ENCODE assay signal across 15 mouse cellular contexts in the genomic region with DNA sequence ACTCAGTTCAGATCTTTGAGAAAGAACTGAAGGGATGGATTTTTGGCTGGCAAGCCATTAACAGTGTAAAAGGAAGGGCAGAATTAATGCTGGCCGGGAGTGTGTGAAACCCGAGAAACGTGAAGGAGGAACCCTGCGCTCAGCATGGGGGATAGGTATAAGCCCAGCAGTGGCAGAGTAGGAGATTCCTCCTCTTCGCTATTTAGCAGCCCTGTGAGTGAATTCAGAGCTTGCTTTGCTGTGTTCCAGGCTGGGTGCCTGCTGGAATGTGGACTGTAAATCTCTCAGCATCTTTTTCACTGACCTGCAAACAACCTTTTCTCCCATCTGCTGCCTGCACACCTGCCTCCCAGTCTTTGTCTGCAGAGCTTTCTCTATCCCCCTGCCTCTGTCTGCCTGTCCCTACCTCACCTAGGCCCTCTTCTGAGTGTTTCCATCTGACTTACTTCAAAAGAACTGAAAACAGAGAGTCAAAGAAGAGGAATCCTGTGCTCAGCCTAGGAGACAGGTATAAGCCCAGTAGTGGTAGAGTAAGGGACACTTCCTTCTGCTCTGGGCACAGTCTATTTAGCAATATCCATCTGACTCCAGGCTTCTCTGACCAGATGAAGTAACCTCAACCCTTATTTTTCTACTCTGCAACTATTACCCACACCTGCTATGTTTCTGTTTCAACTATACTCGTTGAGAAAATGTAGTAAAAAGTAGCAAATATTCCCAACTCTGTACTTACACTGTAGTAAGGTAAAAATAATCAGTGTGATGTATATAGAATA.
A peak's percentile ranks its signal among the peaks of the same experiment; 100 is the strongest.
DNase-seq lines count a peak whose midpoint lies in the region; ATAC-seq and TF ChIP-seq lines count a peak whose summit lies in the region.
"Had no signal": no experiment of that assay in that cellular context is flagged by ENCODE, and none has a peak within 500 bp of the region (broad histone marks: within the 10 kb centered on the region; RNA-seq: fewer than 3 reads in every experiment).

No protein-coding gene starts in this region.

- no peaks in the 10 kb centered on the region for H3K36me3 ChIP-seq in kidney, adult 2 months (ENCODE audit: control insufficient read depth, insufficient read depth, low read length)
- no peaks in the 10 kb centered on the region for H3K36me3 ChIP-seq in neural tube, embryonic 15.5 days
- H3K36me3 ChIP-seq in forebrain, embryonic 15.5 days: no peaks in the 10 kb centered on the region
- no peaks in the 10 kb centered on the region for H3K36me3 ChIP-seq in heart, embryonic 12.5 days
- H3K36me3 ChIP-seq: forebrain, embryonic 12.5 days; limb, embryonic 15.5 days; lung, embryonic 15.5 days; midbrain, embryonic 10.5 days had no signal

- TF ChIP-seq POLR2A in cerebellum, adult 2 months (IDR thresholded peaks at IDR 0.05; ENCODE audit: borderline replicate concordance, insufficient read depth, low read length): no peak
- TF ChIP-seq POLR2A in kidney, adult 2 months (IDR thresholded peaks at IDR 0.05; ENCODE audit: low read depth, low read length): no peak

- DNase-seq in cerebellum, adult 2 months: peak; percentile 46 to 47
- DNase-seq in cerebellum, adult 8-10 months: no peak
- peak; percentile 35 to 57 for DNase-seq in kidney, postnatal 4 days
- no peak for DNase-seq in kidney, adult 2 months
- DNase-seq in forelimb bud, embryonic 11.5 days (ENCODE audit: low read depth, low spot score): peak; percentile 39
- DNase-seq: gastrocnemius, postnatal 36 days; kidney, adult 8-10 months had no signal

- H3K4me3 ChIP-seq in cerebellum, adult 2 months (replicated peaks; ENCODE audit: insufficient read depth, low read depth, low read length): no peak overlapping the region
- H3K4me3 ChIP-seq in kidney, adult 2 months (ENCODE audit: insufficient read depth, low read depth, low read length): no peak overlapping the region
- H3K4me3 ChIP-seq in neural tube, embryonic 15.5 days (replicated peaks): no peak overlapping the region
- H3K4me3 ChIP-seq in forebrain, embryonic 15.5 days: no peak overlapping the region
- no peak overlapping the region for H3K4me3 ChIP-seq in heart, embryonic 12.5 days
- H3K4me3 ChIP-seq: forebrain, embryonic 12.5 days; limb, embryonic 15.5 days; lung, embryonic 15.5 days; midbrain, embryonic 10.5 days had no signal

- 37% methylated on average over 6 of the region's 6 CpGs for WGBS in cerebellum, adult 2 months
- WGBS in kidney, adult 2 months: 45% methylated on average over 6 of the region's 6 CpGs
- 27% methylated on average over 6 of the region's 6 CpGs for WGBS in neural tube, embryonic 15.5 days
- WGBS in forebrain, embryonic 15.5 days: 30% methylated on average over 6 of the region's 6 CpGs
- WGBS in heart, embryonic 12.5 days: 34% methylated on average over 6 of the region's 6 CpGs

- no peak overlapping the region for H3K9ac ChIP-seq in neural tube, embryonic 15.5 days (replicated peaks)
- no peak overlapping the region for H3K9ac ChIP-seq in forebrain, embryonic 15.5 days (replicated peaks)
- no peak overlapping the region for H3K9ac ChIP-seq in heart, embryonic 12.5 days
- H3K9ac ChIP-seq: forebrain, embryonic 12.5 days; hindbrain, embryonic 14.5 days; limb, embryonic 15.5 days; lung, embryonic 15.5 days had no signal

- no peaks in the 10 kb centered on the region for H3K27me3 ChIP-seq in cerebellum, adult 2 months (ENCODE audit: control insufficient read depth, insufficient read depth, low read length)
- no peaks in the 10 kb centered on the region for H3K27me3 ChIP-seq in kidney, adult 2 months (replicated peaks; ENCODE audit: control insufficient read depth, insufficient read depth, low read length)
- no peaks in the 10 kb centered on the region for H3K27me3 ChIP-seq in neural tube, embryonic 15.5 days (replicated peaks)
- no peaks in the 10 kb centered on the region for H3K27me3 ChIP-seq in forebrain, embryonic 15.5 days
- no peaks in the 10 kb centered on the region for H3K27me3 ChIP-seq in heart, embryonic 12.5 days (replicated peaks)
- H3K27me3 ChIP-seq: forebrain, embryonic 12.5 days; limb, embryonic 15.5 days; lung, embryonic 15.5 days had no signal

- peak; percentile 31; the same call in 1 of the 2 replicates for ATAC-seq in neural tube, embryonic 15.5 days (ENCODE audit: low FRiP score)
- no peak for ATAC-seq in forebrain, embryonic 15.5 days (replicated peaks)
- no peak for ATAC-seq in heart, embryonic 12.5 days (ENCODE audit: insufficient number of reproducible peaks, low FRiP score)

- H3K9me3 ChIP-seq in neural tube, embryonic 15.5 days (replicated peaks): no peaks in the 10 kb centered on the region
- H3K9me3 ChIP-seq in forebrain, embryonic 15.5 days: no peaks in the 10 kb centered on the region
- H3K9me3 ChIP-seq in heart, embryonic 12.5 days (replicated peaks): no peaks in the 10 kb centered on the region
- H3K9me3 ChIP-seq: forebrain, embryonic 12.5 days; limb, embryonic 15.5 days; lung, embryonic 15.5 days; midbrain, embryonic 10.5 days had no signal

- no peak for TF ChIP-seq CTCF in cerebellum, adult 2 months (IDR thresholded peaks at IDR 0.05; ENCODE audit: borderline replicate concordance, insufficient read depth, low read depth, low read length)
- no peak for TF ChIP-seq CTCF in kidney, adult 2 months (conservative IDR thresholded peaks at IDR 0.05; ENCODE audit: insufficient read depth, insufficient read length, low read depth, low read length)

- H3K27ac ChIP-seq in cerebellum, adult 2 months (ENCODE audit: insufficient read depth, low read length): no peak overlapping the region
- no peak overlapping the region for H3K27ac ChIP-seq in kidney, adult 2 months (ENCODE audit: insufficient read depth, low read depth, low read length)
- H3K27ac ChIP-seq in neural tube, embryonic 15.5 days (replicated peaks): no peak overlapping the region
- no peak overlapping the region for H3K27ac ChIP-seq in forebrain, embryonic 15.5 days (replicated peaks)
- H3K27ac ChIP-seq in heart, embryonic 12.5 days (ENCODE audit: poor library complexity, severe bottlenecking): no peak overlapping the region
- H3K27ac ChIP-seq: forebrain, embryonic 12.5 days; hindbrain, embryonic 14.5 days; limb, embryonic 15.5 days; lung, embryonic 15.5 days; midbrain, embryonic 10.5 days had no signal

- no peak overlapping the region for H3K4me2 ChIP-seq in neural tube, embryonic 15.5 days
- no peak overlapping the region for H3K4me2 ChIP-seq in forebrain, embryonic 15.5 days (replicated peaks)
- no peak overlapping the region for H3K4me2 ChIP-seq in heart, embryonic 12.5 days
- H3K4me2 ChIP-seq: forebrain, embryonic 12.5 days; hindbrain, embryonic 14.5 days; limb, embryonic 15.5 days; lung, embryonic 15.5 days had no signal

- peaks cover 2% of the 10 kb centered on the region; the same call in 1 of the 2 replicates for H3K4me1 ChIP-seq in cerebellum, adult 2 months (ENCODE audit: control insufficient read depth, insufficient read depth, low read length)
- H3K4me1 ChIP-seq in kidney, adult 2 months (ENCODE audit: control insufficient read depth, insufficient read depth, low read length): no peaks in the 10 kb centered on the region
- H3K4me1 ChIP-seq in neural tube, embryonic 15.5 days: peaks cover 12% of the 10 kb centered on the region; the same call in 1 of the 2 replicates
- H3K4me1 ChIP-seq in forebrain, embryonic 15.5 days: peaks cover 13% of the 10 kb centered on the region; the same call in 1 of the 2 replicates
- peaks cover 51% of the 10 kb centered on the region for H3K4me1 ChIP-seq in heart, embryonic 12.5 days (replicated peaks)
- H3K4me1 ChIP-seq: lung, embryonic 15.5 days had no signal

Comparison
In these comparisons a context has a peak if more than half of its experiments do, and no peak if none do; other contexts are left out.
1. DNase-seq: peak in cerebellum, adult 2 months (2 of 2), kidney, postnatal 4 days (2 of 2) and forelimb bud, embryonic 11.5 days (single experiment); none in cerebellum, adult 8-10 months (single experiment) and kidney, adult 2 months (single experiment).